Mouse (Mus musculus) fibroblast of lung, adult 2 months (primary cell): ENCODE data around the gene Efcab10.

Source experiments
- DNase-seq: peaks from one replicate; pipeline ENCODE4 v3.0.0-alpha.2; 2011; ENCODE audit warnings: low read depth

The Efcab10 gene

GRCm38 (mm10) chr12:33394804-33395623, at the start of gene Efcab10:
Efcab10 (plus strand) TSS chr12:33394854.
- DNase-seq, result no peak

GRCm38 (mm10) chr12:33344970-33345772, 49.5 kb upstream of the Efcab10 start:
- DNase-seq, result no peak

GRCm38 (mm10) chr12:33345773-33346435, 48.8 kb upstream of the Efcab10 start:
- DNase-seq, result no peak

- no peak for DNase-seq
Measured at GRCm38 (mm10) chr12:33352671-33353070, 42.0 kb upstream of the Efcab10 start.

GRCm38 (mm10) chr12:33358345-33358744, 36.3 kb upstream of the Efcab10 start:
- no peak for DNase-seq

GRCm38 (mm10) chr12:33359209-33359608, 35.4 kb upstream of the Efcab10 start:
- DNase-seq, result no peak

- no peak for DNase-seq
Measured at GRCm38 (mm10) chr12:33359878-33360482, 34.7 kb upstream of the Efcab10 start.

GRCm38 (mm10) chr12:33360729-33361128, 33.9 kb upstream of the Efcab10 start:
- DNase-seq, result peak; percentile 22

- no peak for DNase-seq
Measured at GRCm38 (mm10) chr12:33364511-33364910, 30.1 kb upstream of the Efcab10 start.

GRCm38 (mm10) chr12:33365133-33365532, 29.5 kb upstream of the Efcab10 start:
- DNase-seq, result no peak

- peak; percentile 70 for DNase-seq
Measured at GRCm38 (mm10) chr12:33369555-33369954, 25.1 kb upstream of the Efcab10 start.

GRCm38 (mm10) chr12:33379624-33380445, 14.8 kb upstream of the Efcab10 start:
- peak; percentile 81 for DNase-seq

GRCm38 (mm10) chr12:33388842-33389241, 5.8 kb upstream of the Efcab10 start:
- no peak for DNase-seq

GRCm38 (mm10) chr12:33390844-33391560, 3.7 kb upstream of the Efcab10 start:
- no peak for DNase-seq

- no peak for DNase-seq
Measured at GRCm38 (mm10) chr12:33403265-33403693, 8.6 kb downstream of the Efcab10 start.

GRCm38 (mm10) chr12:33404996-33405395, 10.3 kb downstream of the Efcab10 start:
- DNase-seq, result no peak

- DNase-seq, result no peak
Measured at GRCm38 (mm10) chr12:33405398-33406026, 10.9 kb downstream of the Efcab10 start.

GRCm38 (mm10) chr12:33411580-33412151, 17.0 kb downstream of the Efcab10 start:
- no peak for DNase-seq

- DNase-seq, result no peak
Measured at GRCm38 (mm10) chr12:33424329-33424728, 29.7 kb downstream of the Efcab10 start.

- no peak for DNase-seq
Measured at GRCm38 (mm10) chr12:33427293-33427692, 32.6 kb downstream of the Efcab10 start.
